Mouse (Mus musculus): ENCODE measurements around the gene Lnx1. TPM values are rescaled to one million over a fixed set of nuclear protein-coding genes. Genes with fewer than 3 reads are reported as not detected.

The Lnx1 gene
- total and polyA plus RNA-seq, 2 experiments from 2014 or later, result 17.8 to 32.0 TPM

DNA sequence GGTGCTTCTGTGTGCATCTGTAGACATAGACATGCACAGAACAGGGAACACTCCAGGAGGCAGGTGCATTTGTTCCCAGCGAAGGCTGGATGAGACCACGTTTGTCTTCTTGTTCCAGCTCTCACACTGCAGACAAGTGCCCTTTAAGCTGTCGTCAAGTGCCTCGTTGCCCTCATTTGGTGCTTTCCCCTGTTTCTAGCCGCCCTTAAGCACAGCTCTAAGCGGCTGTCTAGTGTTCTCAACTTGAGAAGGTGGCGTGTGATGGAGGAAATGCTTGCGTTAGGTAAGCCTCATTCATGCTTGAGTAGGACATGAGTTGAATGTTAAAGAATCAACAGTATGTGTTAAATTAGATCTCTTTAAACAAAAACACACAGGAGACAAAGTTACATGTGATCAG, 29.9 kb upstream of the Lnx1 start:
- WGBS, result 69% methylated on average over 8 of the region's 8 CpGs
- Histone ChIP-seq H3K9ac (replicated peaks; ENCODE audit: low read length) (no peak overlapping the region), H3K27ac (no peak overlapping the region), H3K4me1 (ENCODE audit: insufficient read depth, low read length) (0 out of 2 replicates have a peak, but pooled peaks cover 3% of the 10 kb centered on the region), H3K27me3 (ENCODE audit: insufficient read depth, low read length) (no peaks in the 10 kb centered on the region), H3K36me3 (ENCODE audit: insufficient read depth, low read length) (no peaks in the 10 kb centered on the region), H3K4me3 (ENCODE audit: low read length) (no peak overlapping the region), H3K4me2 (ENCODE audit: low read depth, low read length) (no peak overlapping the region), H3K9me3 (ENCODE audit: low read length) (no peaks in the 10 kb centered on the region)
- ATAC-seq (no peak), DNase-seq (ENCODE audit: low spot score) (no peak)
- TF ChIP-seq CTCF (IDR thresholded peaks at IDR 0.05; ENCODE audit: low read depth), result no peak

DNA sequence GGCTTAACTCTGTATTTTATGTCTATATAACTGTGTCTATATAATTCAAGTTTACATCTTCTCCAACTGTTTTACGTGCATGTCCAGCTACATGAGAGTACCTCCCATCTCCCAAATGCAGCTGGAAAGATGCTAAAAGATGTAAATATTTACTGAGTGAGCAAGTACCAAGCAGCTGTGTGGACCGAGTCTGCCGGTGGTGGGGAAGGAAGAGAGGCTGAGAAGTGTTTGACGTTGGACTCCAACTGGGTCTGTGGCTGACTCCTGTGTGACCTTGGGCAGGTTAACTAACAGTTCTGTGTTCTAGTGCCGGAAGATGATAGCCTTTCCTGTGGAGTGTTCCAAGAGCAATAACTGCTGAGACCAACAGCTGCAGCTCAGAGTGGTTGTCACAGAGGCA, 27.9 kb upstream of the Lnx1 start:
- Histone ChIP-seq H3K27ac (no peak overlapping the region), H3K4me3 (ENCODE audit: low read length) (no peak overlapping the region), H3K4me1 (ENCODE audit: insufficient read depth, low read length) (0 out of 2 replicates have a peak, but pooled peaks cover 3% of the 10 kb centered on the region), H3K9ac (replicated peaks; ENCODE audit: low read length) (no peak overlapping the region), H3K36me3 (ENCODE audit: insufficient read depth, low read length) (no peaks in the 10 kb centered on the region), H3K27me3 (ENCODE audit: insufficient read depth, low read length) (no peaks in the 10 kb centered on the region), H3K9me3 (ENCODE audit: low read length) (no peaks in the 10 kb centered on the region), H3K4me2 (ENCODE audit: low read depth, low read length) (no peak overlapping the region)
- DNase-seq (ENCODE audit: low spot score), result no peak
- no peak for TF ChIP-seq CTCF (IDR thresholded peaks at IDR 0.05; ENCODE audit: low read depth)
- 85% methylated on average over 5 of the region's 5 CpGs for WGBS
- ATAC-seq, result no peak

DNA sequence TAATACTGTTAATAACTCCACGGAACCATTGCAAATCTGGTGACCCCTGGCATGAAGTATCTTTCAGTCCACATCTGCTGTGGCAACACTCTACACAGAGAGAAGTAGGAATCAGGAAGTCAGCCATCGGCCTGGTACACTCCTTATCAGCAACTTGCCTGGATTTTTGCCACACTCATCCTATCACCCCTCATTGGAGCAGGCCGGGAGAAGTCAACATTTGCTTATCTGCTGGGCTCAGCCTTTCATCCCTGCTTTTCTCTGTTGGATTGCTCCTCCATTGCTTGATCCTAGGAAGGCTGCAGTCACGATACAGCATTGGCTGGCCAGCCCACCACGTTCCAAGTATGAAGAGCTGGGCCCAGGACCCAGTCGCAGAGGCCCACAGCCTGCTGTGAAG, 26.9 kb upstream of the Lnx1 start:
- H3K9me3 ChIP-seq (ENCODE audit: low read length), result 0 out of 2 replicates have a peak, but pooled peaks cover 2% of the 10 kb centered on the region
- no peak overlapping the region for H3K9ac ChIP-seq (replicated peaks; ENCODE audit: low read length)
- 0 out of 2 replicates have a peak, but pooled peaks cover 3% of the 10 kb centered on the region for H3K4me1 ChIP-seq (ENCODE audit: insufficient read depth, low read length)
- no peaks in the 10 kb centered on the region for H3K27me3 ChIP-seq (ENCODE audit: insufficient read depth, low read length)
- 78% methylated on average over 6 of the region's 6 CpGs for WGBS
- H3K4me2 ChIP-seq (ENCODE audit: low read depth, low read length), result no peak overlapping the region
- TF ChIP-seq CTCF (IDR thresholded peaks at IDR 0.05; ENCODE audit: low read depth), result no peak
- no peaks in the 10 kb centered on the region for H3K36me3 ChIP-seq (ENCODE audit: insufficient read depth, low read length)
- H3K27ac ChIP-seq, result no peak overlapping the region
- no peak for ATAC-seq
- no peak overlapping the region for H3K4me3 ChIP-seq (ENCODE audit: low read length)
- no peak for DNase-seq (ENCODE audit: low spot score)

DNA sequence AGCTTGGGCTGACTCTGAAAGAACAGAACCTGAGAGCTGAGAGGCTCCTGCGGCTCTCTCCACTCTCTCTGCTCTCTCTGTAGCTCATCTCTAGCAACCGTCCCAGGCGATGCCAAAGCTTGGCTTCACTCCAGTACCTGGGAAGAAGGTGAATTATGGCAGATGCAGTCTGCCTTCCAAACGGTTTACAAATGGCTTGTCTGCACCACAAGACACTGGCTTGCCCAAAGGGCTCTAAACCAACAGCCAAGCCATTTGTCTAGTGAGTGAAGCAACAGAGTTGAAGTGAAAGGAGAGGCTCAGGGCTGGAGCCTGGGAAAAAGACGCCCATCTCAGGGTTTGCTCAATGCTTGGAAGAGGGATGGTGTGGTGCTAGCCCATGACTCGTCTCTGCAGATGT, 25.5 kb upstream of the Lnx1 start:
- no peak overlapping the region for H3K4me3 ChIP-seq (ENCODE audit: low read length)
- H3K9ac ChIP-seq (replicated peaks; ENCODE audit: low read length), result no peak overlapping the region

DNA sequence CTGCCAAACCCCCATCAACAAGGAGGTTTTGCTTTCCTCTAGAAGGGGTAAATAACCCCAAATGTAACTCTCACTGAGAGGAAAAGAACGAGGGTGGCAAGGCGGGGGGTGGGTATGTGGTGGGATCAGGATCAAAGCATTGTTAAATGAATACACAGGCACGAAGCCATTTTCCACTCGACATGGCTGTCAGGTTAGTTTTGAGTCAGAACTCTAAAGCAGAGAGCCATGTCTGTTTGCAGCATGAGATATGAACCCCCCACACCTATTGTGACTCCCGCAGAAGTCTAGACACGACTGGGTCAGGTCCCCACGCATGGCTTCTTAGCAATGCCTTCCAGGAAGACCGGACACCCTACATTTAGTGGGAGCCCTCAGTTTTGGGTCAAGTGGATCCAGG, 24.6 kb upstream of the Lnx1 start:
- H3K4me2 ChIP-seq (ENCODE audit: low read depth, low read length), result no peak overlapping the region
- DNase-seq (ENCODE audit: low spot score) (no peak), ATAC-seq (no peak)
- H3K4me3 ChIP-seq (ENCODE audit: low read length), result no peak overlapping the region
- H3K36me3 ChIP-seq (ENCODE audit: insufficient read depth, low read length), result no peaks in the 10 kb centered on the region
- H3K9me3 ChIP-seq (ENCODE audit: low read length), result 0 out of 2 replicates have a peak, but pooled peaks cover 3% of the 10 kb centered on the region
- no peak overlapping the region for H3K27ac ChIP-seq
- H3K4me1 ChIP-seq (ENCODE audit: insufficient read depth, low read length), result no peaks in the 10 kb centered on the region
- H3K9ac ChIP-seq (replicated peaks; ENCODE audit: low read length), result no peak overlapping the region
- H3K27me3 ChIP-seq (ENCODE audit: insufficient read depth, low read length), result no peaks in the 10 kb centered on the region
- TF ChIP-seq CTCF (IDR thresholded peaks at IDR 0.05; ENCODE audit: low read depth), result no peak
- 62% methylated on average over 8 of the region's 8 CpGs for WGBS

More for the DNA sequence above, 25.5 kb upstream of the Lnx1 start:
- no peak overlapping the region for H3K4me2 ChIP-seq (ENCODE audit: low read depth, low read length)
- ATAC-seq (no peak), DNase-seq (ENCODE audit: low spot score) (peak; percentile 15)
- 61% methylated on average over 6 of the region's 6 CpGs for WGBS
- H3K27ac ChIP-seq, result no peak overlapping the region
- no peaks in the 10 kb centered on the region for H3K4me1 ChIP-seq (ENCODE audit: insufficient read depth, low read length)
- 0 out of 2 replicates have a peak, but pooled peaks cover 3% of the 10 kb centered on the region for H3K9me3 ChIP-seq (ENCODE audit: low read length)
- H3K27me3 ChIP-seq (ENCODE audit: insufficient read depth, low read length), result no peaks in the 10 kb centered on the region
- no peaks in the 10 kb centered on the region for H3K36me3 ChIP-seq (ENCODE audit: insufficient read depth, low read length)
- TF ChIP-seq CTCF (IDR thresholded peaks at IDR 0.05; ENCODE audit: low read depth), result no peak

DNA sequence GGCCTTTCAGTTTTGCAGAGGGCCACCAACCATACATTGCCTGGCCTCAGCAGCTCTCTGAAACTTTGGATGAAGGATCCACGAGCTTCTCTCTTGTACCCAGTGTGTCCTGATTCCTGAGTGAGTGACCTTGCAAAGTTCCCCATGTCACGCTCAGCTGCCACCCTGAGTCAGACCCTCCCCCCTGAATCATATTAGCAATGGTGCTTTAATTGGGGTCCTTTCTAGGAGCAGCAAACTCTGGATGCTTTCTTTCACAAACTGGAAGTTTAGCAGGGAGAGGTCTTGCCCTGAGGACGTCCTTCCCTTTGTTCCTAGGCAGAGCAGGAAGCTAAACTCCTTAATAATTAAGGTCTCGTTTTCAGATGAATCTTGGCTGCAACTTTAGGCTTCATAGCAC, 22.8 kb upstream of the Lnx1 start:
- DNase-seq (ENCODE audit: low spot score) (no peak), ATAC-seq (no peak)
- no peaks in the 10 kb centered on the region for H3K27me3 ChIP-seq (ENCODE audit: insufficient read depth, low read length)
- WGBS, result 62% methylated on average over 4 of the region's 4 CpGs
- H3K27ac ChIP-seq, result no peak overlapping the region
- no peak overlapping the region for H3K4me3 ChIP-seq (ENCODE audit: low read length)
- 0 out of 2 replicates have a peak, but pooled peaks cover 3% of the 10 kb centered on the region for H3K9me3 ChIP-seq (ENCODE audit: low read length)
- no peaks in the 10 kb centered on the region for H3K4me1 ChIP-seq (ENCODE audit: insufficient read depth, low read length)
- no peak overlapping the region for H3K9ac ChIP-seq (replicated peaks; ENCODE audit: low read length)
- H3K4me2 ChIP-seq (ENCODE audit: low read depth, low read length), result no peak overlapping the region
- TF ChIP-seq CTCF (IDR thresholded peaks at IDR 0.05; ENCODE audit: low read depth), result no peak
- no peaks in the 10 kb centered on the region for H3K36me3 ChIP-seq (ENCODE audit: insufficient read depth, low read length)

DNA sequence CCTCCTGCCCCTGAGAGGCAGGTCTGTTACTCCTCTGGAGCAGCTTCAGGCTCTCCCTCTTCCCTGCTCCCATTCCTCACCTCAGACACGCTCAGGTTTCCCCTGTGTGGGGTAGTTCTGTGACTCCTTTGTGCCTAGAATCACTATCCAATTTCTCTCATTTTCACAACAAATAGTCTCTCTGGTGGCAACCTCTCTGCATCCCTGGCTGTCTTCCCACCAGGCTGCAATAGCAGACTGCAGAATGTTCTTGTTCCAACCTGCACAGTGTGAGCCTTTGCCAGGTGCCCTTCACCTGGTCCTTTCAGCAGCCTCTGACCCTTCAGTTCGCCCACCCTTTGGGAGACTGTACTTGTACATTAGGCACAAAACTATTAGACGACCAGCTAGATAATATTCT, 19.1 kb upstream of the Lnx1 start:
- TF ChIP-seq CTCF (IDR thresholded peaks at IDR 0.05; ENCODE audit: low read depth), result no peak
- Histone ChIP-seq H3K4me1 (ENCODE audit: insufficient read depth, low read length) (no peaks in the 10 kb centered on the region), H3K4me2 (ENCODE audit: low read depth, low read length) (no peak overlapping the region), H3K36me3 (ENCODE audit: insufficient read depth, low read length) (no peaks in the 10 kb centered on the region), H3K4me3 (ENCODE audit: low read length) (no peak overlapping the region), H3K27ac (no peak overlapping the region; the same call in 1 of the 2 replicates), H3K9me3 (ENCODE audit: low read length) (0 out of 2 replicates have a peak, but pooled peaks cover 3% of the 10 kb centered on the region), H3K9ac (replicated peaks; ENCODE audit: low read length) (no peak overlapping the region), H3K27me3 (ENCODE audit: insufficient read depth, low read length) (no peaks in the 10 kb centered on the region)
- DNase-seq (ENCODE audit: low spot score), result peak; percentile 12
- no peak for ATAC-seq
- WGBS, result 65% methylated on average over 3 of the region's 3 CpGs
